Mouse (Mus musculus): ENCODE results near the gene Mab21l1. TPM values are rescaled to one million over a fixed set of nuclear protein-coding genes. Genes with fewer than 3 reads are reported as not detected.

Mab21l1 gene
- polyA plus RNA-seq, 1 experiment = 0.02 TPM

DNA sequence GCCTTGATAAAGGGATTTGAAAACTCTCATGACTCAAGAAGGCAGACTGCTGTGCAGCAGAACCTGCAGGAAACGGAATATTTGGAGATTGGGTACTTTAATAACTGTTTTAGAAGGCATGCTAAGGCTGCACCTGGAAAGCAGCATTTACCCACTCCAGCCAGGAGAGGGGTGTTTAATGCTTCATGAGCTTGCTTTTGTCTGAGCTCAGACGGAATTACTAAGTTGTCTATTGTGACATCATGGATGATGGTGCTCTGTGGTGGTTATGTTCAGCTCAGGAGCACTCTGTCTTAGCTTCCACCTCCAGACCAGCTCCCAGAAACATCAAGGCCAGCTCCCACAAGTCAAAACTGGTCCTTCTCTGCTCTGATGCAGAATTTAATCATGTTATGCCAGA lies 7.5 kb downstream of the Mab21l1 start:
- no peak overlapping the region for H3ac ChIP-seq (ENCODE audit: control insufficient read depth, insufficient read length, low read depth)
- H3K27me3 ChIP-seq (ENCODE audit: control insufficient read depth, insufficient read depth, insufficient read length) = no peaks in the 10 kb centered on the region
- no peaks in the 10 kb centered on the region for H3K79me3 ChIP-seq (ENCODE audit: low read depth)
- no peak for TF ChIP-seq CTCF (IDR thresholded peaks at IDR 0.05; ENCODE audit: control insufficient read depth, insufficient read depth, insufficient read length)
- no peak for TF ChIP-seq MYOG (IDR thresholded peaks at IDR 0.05; ENCODE audit: control insufficient read depth, extremely low read depth, insufficient read length)
- no peak for TF ChIP-seq USF1 (IDR thresholded peaks at IDR 0.05; ENCODE audit: low read depth)
- TF ChIP-seq FOSL1 (IDR thresholded peaks at IDR 0.05; ENCODE audit: insufficient read depth, low read length, poor library complexity, severe bottlenecking) = no peak
- TF ChIP-seq MAX (IDR thresholded peaks at IDR 0.05) = no peak
- TF ChIP-seq MYOD1 (IDR thresholded peaks at IDR 0.05; ENCODE audit: control insufficient read depth, insufficient read length, low read depth) = no peak
- no peaks in the 10 kb centered on the region for H3K36me3 ChIP-seq (ENCODE audit: control insufficient read depth, insufficient read depth)
- H3K4me3 ChIP-seq (ENCODE audit: insufficient read depth, poor library complexity, severe bottlenecking) = no peak overlapping the region
- H3K79me2 ChIP-seq (ENCODE audit: control insufficient read depth, insufficient read depth) = no peaks in the 10 kb centered on the region

DNA sequence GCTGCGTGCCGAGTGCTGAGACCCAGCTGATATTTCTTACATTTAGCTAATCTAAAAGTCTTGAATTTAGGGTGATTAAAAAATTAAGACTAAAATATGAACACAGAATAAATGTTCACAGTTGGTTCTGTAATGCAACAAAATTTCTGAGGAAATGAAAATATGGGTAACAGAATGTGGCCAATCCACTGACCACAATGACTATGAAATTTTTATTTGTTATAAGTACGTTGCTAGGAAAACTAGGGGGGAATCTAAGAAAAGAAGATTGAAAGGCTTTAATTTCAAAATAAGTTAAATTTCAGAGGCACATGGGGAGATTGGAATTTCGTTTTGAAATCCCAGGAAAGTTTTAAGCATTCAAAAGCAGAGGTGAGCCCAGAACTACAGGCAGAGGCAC lies 8.3 kb downstream of the Mab21l1 start:
- H3K79me2 ChIP-seq (ENCODE audit: control insufficient read depth, insufficient read depth) = no peaks in the 10 kb centered on the region
- H3K27me3 ChIP-seq (ENCODE audit: control insufficient read depth, insufficient read depth, insufficient read length) = no peaks in the 10 kb centered on the region
- no peak overlapping the region for H3K4me3 ChIP-seq (ENCODE audit: insufficient read depth, poor library complexity, severe bottlenecking)
- H3ac ChIP-seq (ENCODE audit: control insufficient read depth, insufficient read length, low read depth) = no peak overlapping the region
- no peaks in the 10 kb centered on the region for H3K79me3 ChIP-seq (ENCODE audit: low read depth)
- TF ChIP-seq MAX (IDR thresholded peaks at IDR 0.05) = no peak
- no peak for TF ChIP-seq USF1 (IDR thresholded peaks at IDR 0.05; ENCODE audit: low read depth)
- no peak for TF ChIP-seq FOSL1 (IDR thresholded peaks at IDR 0.05; ENCODE audit: insufficient read depth, low read length, poor library complexity, severe bottlenecking)
- TF ChIP-seq MYOG (IDR thresholded peaks at IDR 0.05; ENCODE audit: control insufficient read depth, extremely low read depth, insufficient read length) = no peak
- TF ChIP-seq MYOD1 (IDR thresholded peaks at IDR 0.05; ENCODE audit: control insufficient read depth, insufficient read length, low read depth) = no peak
- no peaks in the 10 kb centered on the region for H3K36me3 ChIP-seq (ENCODE audit: control insufficient read depth, insufficient read depth)

DNA sequence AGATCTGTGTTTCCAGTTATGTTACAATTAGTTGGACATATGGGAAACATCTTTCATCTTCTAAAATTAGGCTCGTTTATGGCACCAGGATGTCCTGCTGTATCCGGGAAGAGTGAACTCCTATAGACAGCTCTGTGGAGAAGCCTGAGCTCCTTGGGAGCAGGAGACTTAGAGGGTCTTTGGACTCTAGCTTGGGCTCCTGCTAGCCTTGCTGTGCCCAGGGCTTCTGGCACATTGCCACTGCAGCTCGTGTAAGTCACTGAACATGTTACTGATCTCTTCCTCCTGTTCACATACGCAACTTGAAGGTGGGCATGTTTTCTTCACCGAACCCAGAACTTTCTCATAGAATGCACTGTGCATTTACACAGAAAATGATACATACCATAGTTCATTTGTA lies 9.9 kb downstream of the Mab21l1 start:
- Histone ChIP-seq H3K4me3 (ENCODE audit: insufficient read depth, poor library complexity, severe bottlenecking) (no peak overlapping the region), H3K79me2 (ENCODE audit: control insufficient read depth, insufficient read depth) (no peaks in the 10 kb centered on the region), H3K79me3 (ENCODE audit: low read depth) (no peaks in the 10 kb centered on the region), H3ac (ENCODE audit: control insufficient read depth, insufficient read length, low read depth) (no peak overlapping the region), H3K27me3 (ENCODE audit: control insufficient read depth, insufficient read depth, insufficient read length) (no peaks in the 10 kb centered on the region), H3K36me3 (ENCODE audit: control insufficient read depth, insufficient read depth) (no peaks in the 10 kb centered on the region)
- TF ChIP-seq MYOG (IDR thresholded peaks at IDR 0.05; ENCODE audit: control insufficient read depth, extremely low read depth, insufficient read length) (no peak), USF1 (IDR thresholded peaks at IDR 0.05; ENCODE audit: low read depth) (no peak), FOSL1 (IDR thresholded peaks at IDR 0.05; ENCODE audit: insufficient read depth, low read length, poor library complexity, severe bottlenecking) (no peak), CTCF (IDR thresholded peaks at IDR 0.05; ENCODE audit: control insufficient read depth, insufficient read depth, insufficient read length) (no peak), MYOD1 (IDR thresholded peaks at IDR 0.05; ENCODE audit: control insufficient read depth, insufficient read length, low read depth) (no peak), MAX (IDR thresholded peaks at IDR 0.05) (no peak), CEBPB (IDR thresholded peaks at IDR 0.05; ENCODE audit: low read depth) (no peak)

DNA sequence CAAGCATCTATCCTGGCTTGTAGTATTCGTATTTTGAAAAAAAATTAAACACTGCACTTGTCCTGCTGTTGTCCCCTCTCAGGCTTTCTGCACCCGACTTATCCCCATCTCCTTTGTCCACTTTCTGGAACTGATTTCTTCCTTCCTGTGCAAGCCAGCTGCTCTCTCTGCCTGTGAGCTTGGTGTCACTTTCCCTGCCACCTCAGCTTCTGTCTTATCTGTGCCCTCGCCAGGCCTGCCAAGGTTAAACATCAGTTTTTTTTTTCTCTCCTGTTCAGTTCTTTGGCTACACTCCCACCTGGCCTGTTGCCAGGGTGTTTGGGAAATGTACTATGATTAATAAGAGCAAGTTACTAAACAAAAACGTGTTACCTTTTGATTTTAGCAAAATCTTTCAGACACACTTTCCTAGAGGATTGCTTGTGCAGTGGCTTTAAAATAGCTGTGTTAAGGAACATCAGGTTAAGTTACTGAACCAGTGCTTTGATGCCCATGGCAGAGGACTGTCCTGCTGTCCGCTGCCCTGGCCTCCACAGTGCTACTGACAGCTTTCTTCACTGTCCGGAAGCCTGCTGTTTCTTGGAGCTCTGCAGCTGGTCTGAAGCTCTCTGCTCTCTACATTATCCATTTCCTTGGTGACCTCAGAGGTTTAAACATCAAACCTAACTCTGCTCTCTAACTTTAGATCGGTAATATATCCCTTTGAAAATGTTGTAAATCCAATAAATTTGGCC lies 11.7 kb downstream of the Mab21l1 start:
- Histone ChIP-seq H3K36me3 (ENCODE audit: control insufficient read depth, insufficient read depth) (no peaks in the 10 kb centered on the region), H3K4me3 (ENCODE audit: insufficient read depth, poor library complexity, severe bottlenecking) (no peak overlapping the region), H3K27me3 (ENCODE audit: control insufficient read depth, insufficient read depth, insufficient read length) (no peaks in the 10 kb centered on the region), H3K79me3 (ENCODE audit: low read depth) (no peaks in the 10 kb centered on the region), H3ac (ENCODE audit: control insufficient read depth, insufficient read length, low read depth) (no peak overlapping the region), H3K79me2 (ENCODE audit: control insufficient read depth, insufficient read depth) (no peaks in the 10 kb centered on the region)
- TF ChIP-seq MAX (IDR thresholded peaks at IDR 0.05) (no peak), CTCF (IDR thresholded peaks at IDR 0.05; ENCODE audit: control insufficient read depth, insufficient read depth, insufficient read length) (no peak)

DNA sequence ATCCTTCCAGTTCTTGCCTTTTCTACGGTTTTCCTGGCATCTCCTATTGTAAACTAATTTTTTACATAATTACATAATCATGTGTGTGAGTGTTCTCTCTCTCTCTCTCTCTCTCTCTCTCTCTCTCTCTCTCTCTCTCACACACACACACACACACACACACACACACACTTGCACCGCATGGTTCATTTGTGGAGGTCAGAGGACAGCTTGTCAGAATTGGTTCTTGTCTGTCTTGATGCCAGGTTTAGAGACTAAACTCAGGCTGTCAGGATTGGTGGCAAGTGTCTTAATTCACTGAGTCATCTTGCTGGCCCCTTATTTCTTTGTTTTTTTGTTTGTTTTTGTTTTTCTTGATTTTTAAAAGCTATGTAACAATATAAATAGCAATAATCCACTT lies 12.5 kb downstream of the Mab21l1 start:
- Histone ChIP-seq H3K36me3 (ENCODE audit: control insufficient read depth, insufficient read depth) (no peaks in the 10 kb centered on the region), H3ac (ENCODE audit: control insufficient read depth, insufficient read length, low read depth) (no peak overlapping the region), H3K4me3 (ENCODE audit: insufficient read depth, poor library complexity, severe bottlenecking) (no peak overlapping the region), H3K79me3 (ENCODE audit: low read depth) (no peaks in the 10 kb centered on the region), H3K79me2 (ENCODE audit: control insufficient read depth, insufficient read depth) (no peaks in the 10 kb centered on the region), H3K27me3 (ENCODE audit: control insufficient read depth, insufficient read depth, insufficient read length) (no peaks in the 10 kb centered on the region)
- TF ChIP-seq USF1 (IDR thresholded peaks at IDR 0.05; ENCODE audit: low read depth) = no peak
- no peak for TF ChIP-seq MYOG (IDR thresholded peaks at IDR 0.05; ENCODE audit: control insufficient read depth, extremely low read depth, insufficient read length)
- TF ChIP-seq CEBPB (IDR thresholded peaks at IDR 0.05; ENCODE audit: low read depth) = no peak
- no peak for TF ChIP-seq CTCF (IDR thresholded peaks at IDR 0.05; ENCODE audit: control insufficient read depth, insufficient read depth, insufficient read length)
- TF ChIP-seq MAX (IDR thresholded peaks at IDR 0.05) = no peak
- TF ChIP-seq MYOD1 (IDR thresholded peaks at IDR 0.05; ENCODE audit: control insufficient read depth, insufficient read length, low read depth) = no peak

DNA sequence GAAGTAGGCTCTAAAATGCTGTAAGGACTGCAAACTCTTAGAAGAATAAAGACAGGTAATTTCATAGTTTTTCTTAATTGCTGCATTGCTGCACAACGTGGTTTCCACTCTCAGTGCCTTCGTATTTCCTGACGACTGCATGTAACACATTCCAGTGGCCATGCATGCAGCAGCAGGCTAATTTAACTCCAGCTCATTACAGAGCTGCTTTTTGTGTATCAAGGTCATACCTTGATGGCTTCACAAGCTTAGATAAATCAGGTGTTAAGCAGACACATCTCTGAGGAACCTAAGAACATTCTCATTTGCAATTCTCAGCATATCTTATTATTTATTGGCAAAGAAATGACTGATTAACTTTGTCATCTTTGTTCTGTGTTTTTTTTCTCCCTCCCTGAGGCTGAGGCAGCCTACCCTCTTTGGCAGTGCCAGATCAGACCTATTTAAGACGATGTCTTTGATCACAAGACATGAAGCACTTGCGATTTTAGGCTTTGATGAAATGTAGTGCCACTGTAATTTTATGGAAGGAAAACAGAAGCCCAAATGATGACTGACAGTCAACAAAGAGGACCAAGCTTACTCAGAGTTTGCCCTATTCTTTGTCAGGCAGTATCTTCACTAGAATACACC lies 32.8 kb downstream of the Mab21l1 start:
- no peak overlapping the region for H3ac ChIP-seq (ENCODE audit: control insufficient read depth, insufficient read length, low read depth)
- TF ChIP-seq CEBPB (IDR thresholded peaks at IDR 0.05; ENCODE audit: low read depth) (no peak), FOSL1 (IDR thresholded peaks at IDR 0.05; ENCODE audit: insufficient read depth, low read length, poor library complexity, severe bottlenecking) (no peak), USF1 (IDR thresholded peaks at IDR 0.05; ENCODE audit: low read depth) (no peak), MYOG (IDR thresholded peaks at IDR 0.05; ENCODE audit: control insufficient read depth, extremely low read depth, insufficient read length) (no peak), MYOD1 (IDR thresholded peaks at IDR 0.05; ENCODE audit: control insufficient read depth, insufficient read length, low read depth) (no peak), MAX (IDR thresholded peaks at IDR 0.05) (no peak), CTCF (IDR thresholded peaks at IDR 0.05; ENCODE audit: control insufficient read depth, insufficient read depth, insufficient read length) (no peak)
- no peaks in the 10 kb centered on the region for H3K79me3 ChIP-seq (ENCODE audit: low read depth)
- no peak overlapping the region for H3K4me3 ChIP-seq (ENCODE audit: insufficient read depth, poor library complexity, severe bottlenecking)
- no peaks in the 10 kb centered on the region for H3K79me2 ChIP-seq (ENCODE audit: control insufficient read depth, insufficient read depth)
- no peaks in the 10 kb centered on the region for H3K36me3 ChIP-seq (ENCODE audit: control insufficient read depth, insufficient read depth)
- no peaks in the 10 kb centered on the region for H3K27me3 ChIP-seq (ENCODE audit: control insufficient read depth, insufficient read depth, insufficient read length)

All from C2C12 (cell line).